Mouse (Mus musculus) olfactory bulb, adult 2 months (tissue): Measurements from ENCODE around the gene Abhd14a.

Source experiments
- CTCF ChIP-seq: fragments of 200-500 bp; IDR thresholded peaks from 2 replicates; pipeline ENCODE4 v1.5.1; 2012; ENCODE audit warnings: low read depth, mild to moderate bottlenecking, low read length, moderate library complexity; ENCODE audit not compliant: insufficient read depth
- POLR2A ChIP-seq: fragments of 200-500 bp; IDR thresholded peaks from 2 replicates; pipeline ENCODE4 v1.6.1; 2012; ENCODE audit warnings: mild to moderate bottlenecking, low read depth, low read length, moderate library complexity; ENCODE audit not compliant: insufficient read depth

DNA sequence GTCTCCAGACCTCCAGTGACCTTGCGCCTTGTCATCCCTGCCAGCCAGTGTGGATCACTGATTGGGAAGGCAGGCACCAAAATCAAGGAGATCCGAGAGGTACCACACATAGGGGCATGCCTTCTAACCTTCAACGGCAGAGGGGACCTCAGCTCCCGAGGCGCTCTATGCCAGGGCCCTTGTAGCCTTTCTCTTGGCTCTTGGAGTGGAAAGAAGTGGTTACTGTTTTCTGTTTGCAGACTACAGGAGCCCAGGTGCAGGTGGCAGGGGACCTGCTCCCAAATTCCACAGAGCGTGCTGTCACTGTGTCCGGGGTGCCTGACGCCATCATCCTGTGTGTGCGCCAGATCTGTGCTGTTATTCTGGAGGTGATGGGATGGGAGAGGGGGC, 13.5 kb upstream of the Abhd14a start:
- TF ChIP-seq CTCF (no peak), POLR2A (no peak)
